Mouse (Mus musculus) retina, postnatal 7 days (tissue): ENCODE data around the gene Gm21294.
"Not testable (repeated sequence)": the region's sequence is repeated elsewhere in the genome, so short reads cannot be mapped to it uniquely, and the experiment has no call there.

Experiments
- DNase-seq: peaks from one replicate; pipeline ENCODE4 v3.0.0-alpha.2; 2012; ENCODE audit warnings: low read depth, low spot score

The Gm21294 gene

GRCm38 (mm10) chrY:89052506-89052905, at the start of gene Gm21294:
Gene Gm21294 (plus strand): TSS chrY:89052806.
- not testable (repeated sequence) for DNase-seq

GRCm38 (mm10) chrY:89126246-89126645, 73.6 kb downstream of the Gm21294 start:
- DNase-seq: not testable (repeated sequence)
